Mouse (Mus musculus) heart, adult 2 months (tissue): ENCODE measurements around the gene Rhcg. TPM values are rescaled to one million over a fixed set of nuclear protein-coding genes. Genes with fewer than 3 reads are reported as not detected.

Experiments used
- DNase-seq, 2 experiments: peaks; one replicate each; pipeline ENCODE4 v3.0.0; 2021
- H3K27ac ChIP-seq: fragments of 200-600 bp; 2 replicates; pipeline ENCODE4 v1.8.1; 2022
- H3K27me3 ChIP-seq: fragments of 200-500 bp; 2 replicates; pipeline ENCODE4 v1.6.1; 2012; ENCODE audit warnings: mild to moderate bottlenecking, low read length, inconsistent platforms, mixed read lengths; ENCODE audit not compliant: control insufficient read depth, insufficient read depth
- H3K36me3 ChIP-seq: fragments of 200-500 bp; 2 replicates; pipeline ENCODE4 v1.6.1; 2012; ENCODE audit warnings: low read length, inconsistent platforms; ENCODE audit not compliant: control insufficient read depth, insufficient read depth
- H3K4me1 ChIP-seq: fragments of 200-500 bp; 2 replicates; pipeline ENCODE4 v1.6.1; 2011; ENCODE audit warnings: low read length; ENCODE audit not compliant: control insufficient read depth, insufficient read depth
- H3K4me3 ChIP-seq: fragments of 200-600 bp; 2 replicates; pipeline ENCODE4 v1.8.1; 2022
- H3K79me2 ChIP-seq: fragments of 200-500 bp; replicated peaks from 2 replicates; pipeline ENCODE4 v1.6.1; 2012; ENCODE audit warnings: mild to moderate bottlenecking, inconsistent platforms, low read length, moderate library complexity, mixed read lengths; ENCODE audit not compliant: control insufficient read depth, insufficient read depth
- H3K9ac ChIP-seq: fragments of 200-500 bp; 2 replicates; pipeline ENCODE4 v1.6.1; 2012; ENCODE audit warnings: low read depth, mild to moderate bottlenecking, control low read depth, inconsistent platforms, low read length, mixed read lengths
- CTCF ChIP-seq: fragments of 200-600 bp; IDR thresholded peaks from 2 replicates; pipeline ENCODE4 v1.8.1; 2022; ENCODE audit warnings: antibody characterized with exemption, mild to moderate bottlenecking, moderate library complexity
- EP300 ChIP-seq: fragments of 200-500 bp; IDR thresholded peaks from 2 replicates; pipeline ENCODE4 v1.6.1; 2011; ENCODE audit warnings: low read depth, low read length, control low read depth; ENCODE audit not compliant: insufficient read depth
- POLR2A ChIP-seq: fragments of 200-500 bp; IDR thresholded peaks from 2 replicates; pipeline ENCODE4 v1.6.1; 2011; ENCODE audit warnings: mild to moderate bottlenecking, low read depth, low read length, control low read depth; ENCODE audit not compliant: insufficient read depth
- WGBS: fragments of 180-500 bp; shearing (Covaris S2); methylation state at CpG from one replicate; pipeline ENCODE4 v1.1.7; 2018; 5-methylcytosine and 5-hydroxymethylcytosine counted together
- intact Hi-C: fragments of 180-260 bp; cut with DNase I; formaldehyde crosslinking; loops from one replicate; pipeline ENCODE4 v1.15.1; 2025
- polyA plus RNA-seq: library from polyadenylated mRNA; depleted of rRNA; stranded (reverse); fragments of >200 nt; gene quantifications from 2 replicates; pipeline ENCODE4 v1.2.3, GENCODE M21; 2012; rRNA removed
- total RNA-seq, 2 experiments: library from RNA; stranded (reverse); gene quantifications; 2 replicates each; pipeline ENCODE4 v1.2.3; 2021

Gene Rhcg
- total and polyA plus RNA-seq, 3 experiments = not detected

- no peaks in the 10 kb centered on the region for H3K36me3 ChIP-seq
- no peak overlapping the region for H3K27ac ChIP-seq
- DNase-seq = no peak
- H3K79me2 ChIP-seq = no peaks in the 10 kb centered on the region
- WGBS = 4% methylated on average over 25 of the region's 25 CpGs
- no peak for TF ChIP-seq POLR2A
- TF ChIP-seq CTCF = no peak
- no peak for TF ChIP-seq EP300
- intact Hi-C loops = no loop called here
- H3K4me3 ChIP-seq = no peak overlapping the region
- H3K9ac ChIP-seq = no peak overlapping the region
- no peaks in the 10 kb centered on the region for H3K4me1 ChIP-seq
- peaks cover 7% of the 10 kb centered on the region; the same call in 1 of the 2 replicates for H3K27me3 ChIP-seq
These were observed 62.0 kb downstream of the Rhcg start for GRCm38 (mm10) chr7:79555368-79556034.

GRCm38 (mm10) chr7:79552702-79553101 lies 64.8 kb downstream of the Rhcg start:
- no peak for DNase-seq

DNA sequence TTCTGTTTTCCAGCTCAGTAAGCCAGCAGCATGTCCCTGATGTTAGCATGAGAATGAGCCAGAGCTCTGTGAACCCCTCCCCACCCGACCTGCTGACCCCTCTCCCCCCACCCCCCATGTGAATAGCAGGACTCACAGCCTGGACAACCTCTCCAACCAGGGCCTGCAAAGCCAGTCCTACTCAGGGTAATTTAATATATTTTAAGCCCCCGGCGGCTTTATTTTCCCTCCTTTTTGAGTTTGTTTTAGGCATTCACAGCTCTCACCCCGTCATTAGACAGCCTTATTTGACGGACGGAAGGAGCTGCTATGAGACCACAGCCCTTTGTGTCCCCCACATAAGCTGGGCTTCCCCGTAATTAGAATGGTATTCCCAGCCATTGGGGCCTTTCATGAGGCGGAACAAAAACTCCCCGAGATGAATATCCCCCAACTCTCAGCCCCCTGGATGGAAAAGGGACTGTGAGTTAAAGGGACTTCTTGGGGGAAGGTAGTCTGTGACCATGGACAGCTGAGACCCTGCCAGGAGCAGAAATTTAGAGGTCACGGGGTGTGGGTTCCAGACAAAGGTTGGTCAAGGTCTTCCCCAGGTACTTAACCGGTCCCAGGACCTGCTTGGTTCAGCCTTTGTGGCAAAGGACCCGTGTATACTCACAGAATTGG lies 68.4 kb downstream of the Rhcg start:
- DNase-seq = no peak
- 35% methylated on average over 12 of the region's 12 CpGs for WGBS
- Histone ChIP-seq H3K4me1 (no peaks in the 10 kb centered on the region), H3K36me3 (no peaks in the 10 kb centered on the region), H3K4me3 (no peak overlapping the region), H3K9ac (no peak overlapping the region), H3K27ac (no peak overlapping the region), H3K79me2 (no peaks in the 10 kb centered on the region), H3K27me3 (peaks cover 7% of the 10 kb centered on the region)
- intact Hi-C loops = loop anchor here (5.0 kb wide), 1 partner anchor 177 kb away; no protein-coding TSS in a partner anchor
- TF ChIP-seq POLR2A = no peak
- TF ChIP-seq EP300 = no peak
- no peak for TF ChIP-seq CTCF

More at GRCm38 (mm10) chr7:79552702-79553101, 64.8 kb downstream of the Rhcg start:
- Histone ChIP-seq H3K27ac (no peak overlapping the region), H3K36me3 (no peaks in the 10 kb centered on the region), H3K4me3 (no peak overlapping the region), H3K79me2 (no peaks in the 10 kb centered on the region), H3K27me3 (peaks cover 8% of the 10 kb centered on the region; the same call in 1 of the 2 replicates), H3K9ac (no peak overlapping the region), H3K4me1 (no peaks in the 10 kb centered on the region)
- TF ChIP-seq EP300 = no peak
- peak; percentile 54 for TF ChIP-seq CTCF
- TF ChIP-seq POLR2A = no peak
- 9% methylated on average over 10 of the region's 10 CpGs for WGBS
- intact Hi-C loops = no loop called here

DNA sequence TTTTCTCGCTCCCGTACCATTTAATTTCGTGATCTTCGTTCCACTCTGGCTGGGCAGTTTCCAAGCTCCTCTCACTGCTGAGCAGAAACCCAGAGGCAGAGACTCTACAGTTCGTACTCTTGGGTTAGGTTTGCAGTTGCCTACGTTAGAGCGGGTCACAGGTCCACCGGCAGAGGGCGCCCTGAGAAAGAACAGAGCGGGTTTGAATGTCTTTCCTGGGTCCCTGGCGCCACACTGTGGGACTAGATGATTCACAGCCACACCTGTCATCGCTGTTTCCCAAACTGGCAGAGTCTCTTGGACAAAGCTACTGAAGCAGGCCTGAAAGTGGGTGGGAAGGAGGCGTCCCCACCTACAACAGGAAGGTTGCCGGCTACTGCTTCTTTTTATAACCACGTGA lies 70.4 kb downstream of the Rhcg start:
- H3K4me1 ChIP-seq = no peaks in the 10 kb centered on the region
- DNase-seq = peak; percentile 54 to 76
- intact Hi-C loops = loop anchor here (1.0 to 5.0 kb wide), 3 partner anchors 48 to 175 kb away; no protein-coding TSS in a partner anchor
- peaks cover 18% of the 10 kb centered on the region for H3K27me3 ChIP-seq
- no peak overlapping the region for H3K9ac ChIP-seq
- H3K27ac ChIP-seq = no peak overlapping the region
- H3K79me2 ChIP-seq = no peaks in the 10 kb centered on the region
- WGBS = 3% methylated on average over 15 of the region's 15 CpGs
- H3K4me3 ChIP-seq = no peak overlapping the region
- H3K36me3 ChIP-seq = no peaks in the 10 kb centered on the region
- TF ChIP-seq EP300 (no peak), CTCF (peak; percentile 88), POLR2A (no peak)

DNA sequence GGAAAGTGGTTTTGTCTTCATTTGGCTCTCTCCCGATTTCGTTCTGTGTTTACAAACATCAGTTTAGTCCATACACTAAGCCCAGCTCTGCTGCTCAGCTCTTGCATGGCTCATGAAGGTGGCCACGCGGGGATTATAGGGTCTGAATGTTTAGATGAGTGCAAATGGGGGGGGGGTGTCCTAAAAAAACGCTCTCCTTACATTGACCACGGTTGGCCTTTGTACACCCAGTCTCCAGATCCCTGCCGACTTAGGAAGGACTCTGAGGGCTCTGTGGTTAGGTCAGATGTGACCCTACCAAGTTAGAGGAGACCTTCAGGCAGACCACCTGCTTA lies 72.4 kb downstream of the Rhcg start:
- no peak for DNase-seq
- H3K4me1 ChIP-seq = no peaks in the 10 kb centered on the region
- H3K27ac ChIP-seq = no peak overlapping the region
- H3K79me2 ChIP-seq = no peaks in the 10 kb centered on the region
- H3K4me3 ChIP-seq = no peak overlapping the region
- H3K9ac ChIP-seq = no peak overlapping the region
- intact Hi-C loops = loop anchor here (5.0 kb wide), 1 partner anchor 173 kb away; no protein-coding TSS in a partner anchor
- H3K36me3 ChIP-seq = no peaks in the 10 kb centered on the region
- WGBS = 7% methylated on average over 7 of the region's 7 CpGs
- no peak for TF ChIP-seq CTCF
- no peak for TF ChIP-seq EP300
- no peak for TF ChIP-seq POLR2A
- peaks cover 18% of the 10 kb centered on the region for H3K27me3 ChIP-seq

GRCm38 (mm10) chr7:79544281-79545065 lies 73.0 kb downstream of the Rhcg start:
- peaks cover 16% of the 10 kb centered on the region for H3K27me3 ChIP-seq
- intact Hi-C loops = loop anchor here (5.0 kb wide), 1 partner anchor 172 kb away; no protein-coding TSS in a partner anchor
- no peak for TF ChIP-seq CTCF
- TF ChIP-seq POLR2A = no peak
- no peak for TF ChIP-seq EP300
- WGBS = 3% methylated on average over 37 of the region's 37 CpGs
- no peak overlapping the region for H3K4me3 ChIP-seq
- no peaks in the 10 kb centered on the region for H3K79me2 ChIP-seq
- no peaks in the 10 kb centered on the region for H3K36me3 ChIP-seq
- H3K9ac ChIP-seq = no peak overlapping the region
- no peak for DNase-seq
- no peaks in the 10 kb centered on the region for H3K4me1 ChIP-seq
- no peak overlapping the region for H3K27ac ChIP-seq

Other genes starting within 250 kb of the Rhcg start
- not detected for gene Rlbp1, start 230.6 kb downstream of the Rhcg start, total RNA-seq
- gene Rlbp1, start 230.6 kb downstream of the Rhcg start, polyA plus RNA-seq = not detected in 2 replicates
- gene Fanci, start 225.7 kb downstream of the Rhcg start, total RNA-seq = under 1 TPM; 0.08 to 0.34 TPM
- gene Fanci, start 225.7 kb downstream of the Rhcg start, polyA plus RNA-seq = 0.23 and 0.56 TPM in 2 replicates
- 10 to 100 TPM; 53.0 to 66.5 TPM for gene Polg, start 151.3 kb downstream of the Rhcg start, total RNA-seq
- gene Polg, start 151.3 kb downstream of the Rhcg start, polyA plus RNA-seq = 40.5 and 59.0 TPM in 2 replicates
- under 1 TPM; 0.03 to 0.09 TPM for gene Ticrr, start 42.5 kb upstream of the Rhcg start, total RNA-seq
- gene Ticrr, start 42.5 kb upstream of the Rhcg start, polyA plus RNA-seq = 0.20 TPM in 1 of 2 replicates, not detected in the other
- gene Kif7, start 98.1 kb upstream of the Rhcg start, total RNA-seq = 1 to 10 TPM; 1.2 to 1.3 TPM
- 0.80 and 0.94 TPM in 2 replicates for gene Kif7, start 98.1 kb upstream of the Rhcg start, polyA plus RNA-seq
- gene Plin1, start 115.2 kb upstream of the Rhcg start, total RNA-seq = 10 to 100 TPM in 1 of 2 experiments, 1 to 10 TPM in 1; 6.8 to 10.4 TPM
- gene Plin1, start 115.2 kb upstream of the Rhcg start, polyA plus RNA-seq = 30.5 and 55.2 TPM in 2 replicates
- gene Pex11a, start 125.5 kb upstream of the Rhcg start, total RNA-seq = 10 to 100 TPM; 18.1 to 19.0 TPM
- gene Pex11a, start 125.5 kb upstream of the Rhcg start, polyA plus RNA-seq = 16.4 and 21.9 TPM in 2 replicates
- under 1 TPM in 1 of 2 experiments, not detected in 1; 0.10 TPM for gene Wdr93, start 125.5 kb upstream of the Rhcg start, total RNA-seq
- gene Wdr93, start 125.5 kb upstream of the Rhcg start, polyA plus RNA-seq = 0.20 and 0.31 TPM in 2 replicates
- gene Mesp1, start 176.1 kb upstream of the Rhcg start, total RNA-seq = not detected
- gene Mesp1, start 176.1 kb upstream of the Rhcg start, polyA plus RNA-seq = not detected in 2 replicates
- under 1 TPM in 1 of 2 experiments, not detected in 1; 0.13 TPM for gene Mesp2, start 193.1 kb upstream of the Rhcg start, total RNA-seq
- 0.06 and 0.12 TPM in 2 replicates for gene Mesp2, start 193.1 kb upstream of the Rhcg start, polyA plus RNA-seq
- gene Anpep, start 243.4 kb upstream of the Rhcg start, total RNA-seq = 10 to 100 TPM in 1 of 2 experiments, 1 to 10 TPM in 1; 8.4 to 12.9 TPM
- gene Anpep, start 243.4 kb upstream of the Rhcg start, polyA plus RNA-seq = 18.5 and 30.6 TPM in 2 replicates